Mouse (Mus musculus) cerebellum, adult 18-20 months (tissue): ENCODE results near the gene Npff.

ENCODE experiments used
- DNase-seq, 2 experiments: peaks; one replicate each; pipeline ENCODE4 v3.0.0; 2021

The Npff gene

DNA sequence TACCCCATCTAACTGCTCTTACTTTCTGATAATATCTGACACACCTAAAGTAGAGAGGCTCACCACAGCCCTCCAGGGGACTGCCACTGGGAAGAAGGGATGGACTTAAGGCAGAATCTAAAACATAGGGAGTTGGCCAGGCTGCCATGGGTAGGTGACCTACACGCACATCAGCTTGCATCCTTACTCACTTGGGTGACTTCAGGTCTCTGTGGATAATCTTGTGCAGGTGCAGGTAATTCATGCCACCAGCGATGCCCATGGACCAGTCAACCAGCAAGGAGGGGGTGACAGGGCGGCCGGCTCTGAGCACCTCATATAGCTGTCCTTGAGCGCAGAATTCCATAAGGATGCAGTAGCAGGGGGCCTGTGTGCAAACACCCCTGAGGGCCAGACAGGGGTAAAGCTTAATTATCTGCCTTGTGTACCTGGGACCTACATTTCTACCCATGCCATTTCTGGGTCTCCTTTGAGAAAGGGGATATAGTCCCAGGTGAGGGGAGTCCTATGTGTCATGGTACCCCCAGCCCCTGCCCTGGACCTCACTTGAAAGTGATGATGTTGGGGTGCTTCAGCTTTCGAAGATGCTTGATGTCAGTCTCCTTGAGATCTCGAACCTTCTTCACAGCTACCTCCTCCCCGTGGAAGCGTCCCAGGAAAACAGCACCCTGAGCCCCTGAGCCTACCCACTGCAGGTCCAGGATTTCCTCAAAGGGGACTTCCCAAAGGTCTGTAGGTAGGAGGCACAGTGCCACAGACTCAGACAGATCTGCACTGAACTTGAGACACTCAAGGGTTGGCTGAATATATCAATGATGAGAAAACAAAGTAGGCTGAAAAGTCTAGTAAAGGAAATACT, 20.6 kb downstream of the Npff start:
- DNase-seq: no peak

DNA sequence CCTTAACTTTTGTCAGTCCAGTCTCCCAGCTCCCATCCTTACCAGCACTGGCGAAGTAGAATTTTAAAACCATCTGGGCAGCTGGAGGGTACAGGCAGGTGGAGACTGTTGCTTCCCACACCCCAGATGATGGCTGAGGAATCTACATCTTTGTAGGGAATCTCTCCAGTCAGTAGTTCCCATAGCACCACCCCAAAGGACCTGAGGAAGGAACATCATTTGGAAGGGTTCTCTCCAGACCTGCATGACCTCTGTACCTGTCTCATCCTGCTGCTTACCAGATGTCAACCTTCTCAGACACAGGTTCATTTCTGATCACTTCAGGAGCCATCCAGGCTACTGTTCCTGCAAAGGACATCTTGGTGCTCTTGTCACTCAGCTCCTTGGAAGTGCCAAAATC, 21.3 kb downstream of the Npff start, which contains the start of gene Gm10337:
Gm10337 (plus strand) TSS at position 276 of the 400 bp plus-strand sequence.
- DNase-seq: no peak

DNA sequence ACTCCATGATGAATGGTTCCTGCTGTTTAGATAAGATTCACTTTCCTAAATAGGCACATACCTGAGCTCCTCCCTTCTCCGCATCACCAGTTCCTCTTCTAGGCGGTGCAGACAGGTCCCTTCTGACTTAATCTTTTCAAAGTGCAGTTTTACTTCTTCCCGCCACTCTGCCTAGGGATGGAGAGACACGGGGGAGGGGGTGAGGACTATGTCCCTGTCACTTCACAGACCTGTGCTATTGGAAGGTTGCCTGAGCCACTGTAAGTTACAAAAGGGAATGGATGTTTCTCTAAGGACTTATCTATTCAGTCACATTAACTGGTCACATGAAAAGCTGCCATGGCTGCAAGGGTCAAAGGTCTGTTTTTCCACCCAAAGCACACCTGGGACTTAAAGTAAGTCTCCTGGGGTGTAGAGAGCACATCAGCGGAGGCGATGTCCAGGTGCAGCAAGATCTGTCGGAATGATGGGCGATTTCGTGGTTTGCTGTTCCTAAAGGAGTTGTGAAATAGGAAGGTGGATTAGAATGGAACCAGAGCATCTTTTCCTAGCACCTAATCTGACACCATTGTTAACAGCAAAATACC, 22.4 kb downstream of the Npff start:
- no peak for DNase-seq

DNA sequence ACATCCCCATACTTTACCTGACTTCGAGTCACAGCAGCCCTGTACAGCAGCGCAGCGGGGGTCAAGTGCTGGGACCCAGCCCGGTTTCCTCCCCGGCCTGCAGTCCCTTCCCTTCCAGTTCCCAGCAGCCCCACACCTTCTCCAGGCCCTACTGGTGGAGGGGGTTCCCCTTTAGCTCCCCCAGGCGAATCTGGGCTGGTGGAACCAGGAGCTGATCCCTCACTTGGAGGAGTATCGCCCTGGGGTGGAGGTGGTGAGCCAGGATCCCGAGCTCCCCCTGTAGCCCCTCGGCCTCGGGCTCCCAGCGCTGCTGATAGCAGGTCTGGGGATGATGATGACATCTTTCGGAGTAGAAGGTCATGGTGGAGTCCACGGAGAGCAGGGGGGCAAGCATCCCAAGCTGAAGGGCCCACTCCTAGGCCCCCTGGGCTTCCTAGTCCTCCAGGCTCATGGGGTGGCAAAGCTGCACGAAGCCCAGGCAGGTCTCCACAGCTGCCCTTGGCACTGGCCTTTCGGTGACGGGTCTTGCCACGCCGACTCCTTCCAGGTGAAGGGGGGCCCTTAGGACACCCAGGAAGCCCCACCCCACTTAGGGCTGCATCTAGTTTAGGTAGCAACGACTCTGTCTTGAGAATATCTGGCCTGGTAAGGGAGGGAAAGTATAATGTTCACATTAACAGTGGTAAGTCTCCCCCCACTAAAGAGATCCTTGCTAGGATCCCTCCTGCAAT, 23.5 kb downstream of the Npff start:
- no peak for DNase-seq

DNA sequence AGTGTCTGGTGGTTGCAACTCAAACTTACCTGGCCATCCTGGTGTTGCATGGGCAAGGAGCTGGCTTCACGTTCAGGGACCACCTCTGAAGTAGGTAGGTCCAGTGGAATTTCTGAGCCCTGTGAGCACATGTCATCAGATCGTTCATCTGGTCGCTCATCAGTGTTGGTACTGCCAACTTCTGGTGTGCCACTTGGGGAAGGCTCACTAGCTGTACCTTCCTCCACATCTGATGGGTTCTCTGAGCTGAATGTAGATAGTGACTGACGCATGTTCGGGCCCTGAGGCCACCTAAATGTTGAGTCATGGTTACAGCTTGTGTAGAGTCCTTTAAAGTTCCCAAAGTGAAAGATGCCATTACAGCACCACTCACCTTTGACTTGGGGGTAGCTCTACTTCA, 24.3 kb downstream of the Npff start:
- DNase-seq: no peak

DNA sequence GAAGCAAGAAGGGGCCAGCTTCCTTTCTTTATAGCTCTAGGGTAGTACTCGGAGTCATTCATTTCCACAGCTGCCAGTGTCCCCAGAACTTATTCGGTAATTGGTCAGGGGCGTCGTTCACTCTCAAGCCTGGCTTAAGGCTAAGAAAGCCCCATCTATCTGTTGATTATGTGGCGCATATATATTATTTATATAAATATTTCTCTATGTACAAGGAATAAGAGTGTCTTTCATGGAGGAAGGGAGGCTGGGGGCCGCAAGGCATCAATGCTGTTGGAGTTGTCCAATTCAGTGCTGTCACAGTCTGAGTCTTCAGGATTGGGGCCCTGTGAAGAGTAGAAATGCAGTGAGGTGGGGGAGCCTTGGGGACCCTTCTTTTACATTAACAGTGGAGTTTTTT, 24.9 kb downstream of the Npff start:
- DNase-seq: no peak

DNA sequence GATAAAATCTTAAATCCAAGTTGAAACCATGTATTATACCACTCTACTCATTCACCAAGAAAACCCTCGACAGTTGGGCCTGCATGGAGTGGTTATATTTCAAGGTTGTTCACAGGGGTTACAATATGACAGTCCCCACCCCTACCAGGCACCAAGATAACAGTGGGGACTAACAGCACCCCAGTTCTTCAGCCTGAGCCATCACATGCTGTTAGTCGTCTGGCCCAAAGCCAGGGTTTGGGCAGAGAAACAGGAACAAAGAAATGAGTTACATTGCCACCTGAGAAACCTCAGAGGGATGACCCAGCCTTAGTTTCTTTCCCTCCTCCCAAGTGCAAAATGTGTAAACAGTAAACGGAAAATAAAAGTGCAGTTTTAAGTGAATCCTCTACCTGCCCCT, 25.4 kb downstream of the Npff start:
- no peak for DNase-seq

DNA sequence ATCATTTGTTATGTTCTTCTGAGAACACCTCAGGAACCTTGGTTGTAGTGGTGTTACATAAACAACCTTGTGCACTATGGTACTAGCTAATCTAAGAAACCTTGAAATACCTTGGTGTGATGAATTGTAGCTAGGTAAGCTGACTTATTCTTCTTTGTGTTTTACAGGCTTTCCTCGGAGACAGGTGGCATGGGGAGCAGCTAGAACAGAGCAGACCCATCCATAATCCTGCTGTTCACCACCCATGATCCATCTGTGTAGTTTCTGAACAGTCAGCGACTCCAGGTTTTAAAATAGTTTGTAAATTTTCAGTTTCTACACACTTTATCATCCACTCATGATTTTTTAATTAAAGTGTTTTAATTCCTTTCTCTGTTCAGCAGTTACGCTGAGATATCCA, 26.4 kb downstream of the Npff start:
- DNase-seq: no peak

DNA sequence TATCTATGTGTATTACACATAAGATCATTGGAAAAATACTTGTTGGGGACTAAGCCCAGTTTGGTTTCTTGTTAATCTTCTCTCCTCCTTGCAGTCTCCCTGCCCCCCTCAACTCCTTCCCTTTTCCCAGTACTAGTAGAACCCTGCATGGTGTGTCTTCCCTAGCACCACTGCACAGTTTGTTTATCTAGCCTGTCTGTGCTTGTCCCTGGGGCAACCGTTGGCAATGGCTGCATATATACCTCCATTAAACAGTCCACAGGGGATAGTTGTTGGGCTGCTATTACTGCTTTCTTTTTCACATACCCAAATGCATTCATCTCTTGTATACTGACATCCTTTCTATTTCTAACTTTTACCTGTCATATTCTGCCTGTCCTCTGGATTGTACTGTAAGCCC, 37.1 kb downstream of the Npff start:
- no peak for DNase-seq

DNA sequence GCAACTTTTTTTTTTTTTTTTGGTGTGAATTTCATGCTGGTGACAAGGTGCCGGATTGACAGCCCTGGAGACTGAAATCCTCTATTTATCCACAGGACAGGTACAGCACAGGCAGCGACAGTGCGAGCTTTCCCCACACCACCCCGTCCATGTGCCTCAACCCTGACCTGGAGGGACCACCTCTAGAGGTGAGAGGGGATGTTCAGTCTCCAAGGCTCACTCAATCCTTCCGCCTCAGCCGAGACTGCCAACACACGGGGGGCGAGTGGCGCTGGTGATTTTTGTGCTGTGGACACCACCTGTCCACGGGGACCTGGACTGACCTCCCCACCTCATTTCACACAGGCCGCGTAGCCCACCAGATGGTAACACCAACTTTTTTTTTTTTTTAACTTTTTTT, 38.9 kb downstream of the Npff start:
- no peak for DNase-seq

DNA sequence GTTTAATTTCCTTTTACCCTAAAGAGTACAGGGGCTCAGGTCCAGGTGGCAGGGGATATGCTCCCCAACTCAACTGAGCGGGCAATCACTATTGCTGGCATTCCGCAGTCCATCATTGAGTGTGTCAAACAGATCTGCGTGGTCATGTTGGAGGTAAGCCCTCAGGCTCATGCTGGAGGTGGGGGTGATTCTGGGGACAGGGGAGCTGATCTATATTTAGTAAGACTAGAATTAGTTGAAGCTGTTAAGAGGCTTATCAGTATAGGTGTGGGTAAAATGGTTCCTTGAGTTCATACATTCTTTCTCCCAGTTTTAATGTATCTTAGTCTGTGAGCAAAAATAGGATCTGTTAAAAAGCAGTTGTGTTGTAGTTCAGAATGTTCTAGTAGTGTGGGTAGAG, 41.6 kb downstream of the Npff start:
- no peak for DNase-seq

DNA sequence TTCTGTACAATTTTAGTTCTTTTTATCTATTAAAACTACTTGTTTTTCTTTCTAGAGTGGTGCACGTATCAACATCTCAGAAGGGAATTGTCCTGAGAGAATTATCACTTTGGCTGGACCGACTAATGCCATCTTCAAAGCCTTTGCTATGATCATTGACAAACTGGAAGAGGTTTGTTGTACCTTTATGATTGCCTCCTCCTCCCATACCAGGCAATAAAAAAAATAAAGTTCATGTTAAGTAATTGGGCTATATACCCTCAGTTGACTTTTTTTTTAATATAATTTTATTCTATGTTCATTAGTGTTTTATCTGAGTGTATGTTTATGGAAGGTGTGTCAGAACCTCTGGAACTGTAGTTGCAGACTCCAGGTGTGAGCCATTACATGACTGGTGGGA, 50.2 kb downstream of the Npff start:
- no peak for DNase-seq
